Mouse (Mus musculus): ENCODE results near the gene Fam120b.
"Not testable (repeated sequence)": the region's sequence is repeated elsewhere in the genome, so short reads cannot be mapped to it uniquely, and the experiment has no call there.

The Fam120b gene

GRCm38 (mm10) chr17:15431551-15431950, 35.5 kb downstream of the Fam120b start:
- DNase-seq (ENCODE audit: low read depth, low spot score) = no peak

GRCm38 (mm10) chr17:15432036-15432435, 36.0 kb downstream of the Fam120b start:
- no peak for DNase-seq (ENCODE audit: low read depth, low spot score)

- DNase-seq (ENCODE audit: low read depth, low spot score) = no peak
These were observed 38.7 kb downstream of the Fam120b start for GRCm38 (mm10) chr17:15434748-15435147.

GRCm38 (mm10) chr17:15440067-15440462, 44.1 kb downstream of the Fam120b start:
- no peak for DNase-seq (ENCODE audit: low read depth, low spot score)

- no peak for DNase-seq (ENCODE audit: low read depth, low spot score)
These were observed 44.6 kb downstream of the Fam120b start for GRCm38 (mm10) chr17:15440463-15441121.

GRCm38 (mm10) chr17:15445421-15445820, 49.4 kb downstream of the Fam120b start:
- DNase-seq (ENCODE audit: low read depth, low spot score) = no peak

GRCm38 (mm10) chr17:15447831-15448230, 51.8 kb downstream of the Fam120b start:
- no peak for DNase-seq (ENCODE audit: low read depth, low spot score)

- DNase-seq (ENCODE audit: low read depth, low spot score) = not testable (repeated sequence)
These were observed 53.1 kb downstream of the Fam120b start for GRCm38 (mm10) chr17:15449144-15449543.

- DNase-seq (ENCODE audit: low read depth, low spot score) = no peak
These were observed 53.6 kb downstream of the Fam120b start for GRCm38 (mm10) chr17:15449606-15450005.

GRCm38 (mm10) chr17:15455203-15455602, 59.2 kb downstream of the Fam120b start:
- DNase-seq (ENCODE audit: low read depth, low spot score) = no peak

- DNase-seq (ENCODE audit: low read depth, low spot score) = no peak
These were observed 60.6 kb downstream of the Fam120b start for GRCm38 (mm10) chr17:15456595-15456994.

GRCm38 (mm10) chr17:15459761-15460160, 63.8 kb downstream of the Fam120b start:
- DNase-seq (ENCODE audit: low read depth, low spot score) = no peak

- no peak for DNase-seq (ENCODE audit: low read depth, low spot score)
These were observed 66.0 kb downstream of the Fam120b start for GRCm38 (mm10) chr17:15461921-15462495.

GRCm38 (mm10) chr17:15467669-15468068, 71.7 kb downstream of the Fam120b start:
- peak; percentile 44 for DNase-seq (ENCODE audit: low read depth, low spot score)

- no peak for DNase-seq (ENCODE audit: low read depth, low spot score)
These were observed 76.7 kb downstream of the Fam120b start for GRCm38 (mm10) chr17:15472671-15473070.
